Mouse (Mus musculus): ENCODE results near the gene Clec2l. TPM values are rescaled to one million over a fixed set of nuclear protein-coding genes. Genes with fewer than 3 reads are reported as not detected.

The Clec2l gene
- polyA plus RNA-seq, 1 experiment: 0.18 TPM

DNA sequence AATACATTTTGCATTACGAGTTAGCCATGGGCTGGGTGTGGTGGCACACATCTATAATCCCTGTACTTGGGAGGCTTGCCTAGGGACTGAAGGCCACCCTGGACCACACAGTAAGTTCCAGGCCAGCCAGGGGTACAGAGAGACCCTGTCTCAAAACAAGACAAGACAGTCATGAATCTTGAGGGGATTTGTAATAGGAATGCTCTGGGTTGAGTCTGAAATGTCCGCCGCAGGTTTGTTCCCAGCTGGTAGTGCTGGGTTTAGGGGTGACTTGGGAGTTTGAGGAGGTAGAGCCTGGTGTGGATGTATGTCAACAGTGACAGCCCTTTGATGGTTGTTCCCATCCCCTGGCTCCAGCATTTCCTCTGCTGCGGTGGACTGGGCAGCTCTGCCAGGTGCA lies 35.8 kb upstream of the Clec2l start:
- Histone ChIP-seq H3K79me3 (ENCODE audit: low read depth) (no peaks in the 10 kb centered on the region), H3K27me3 (ENCODE audit: control insufficient read depth, insufficient read depth, insufficient read length) (no peaks in the 10 kb centered on the region), H3K4me3 (ENCODE audit: insufficient read depth, poor library complexity, severe bottlenecking) (no peak overlapping the region), H3K36me3 (ENCODE audit: control insufficient read depth, insufficient read depth) (peaks cover 18% of the 10 kb centered on the region), H3ac (ENCODE audit: control insufficient read depth, insufficient read length, low read depth) (no peak overlapping the region), H3K79me2 (ENCODE audit: control insufficient read depth, insufficient read depth) (no peaks in the 10 kb centered on the region)
- TF ChIP-seq CTCF (IDR thresholded peaks at IDR 0.05; ENCODE audit: control insufficient read depth, insufficient read depth, insufficient read length): no peak
- TF ChIP-seq CEBPB (IDR thresholded peaks at IDR 0.05; ENCODE audit: low read depth): no peak
- TF ChIP-seq FOSL1 (IDR thresholded peaks at IDR 0.05; ENCODE audit: insufficient read depth, low read length, poor library complexity, severe bottlenecking): no peak
- TF ChIP-seq MYOD1 (IDR thresholded peaks at IDR 0.05; ENCODE audit: control insufficient read depth, insufficient read length, low read depth): no peak
- TF ChIP-seq MYOG (IDR thresholded peaks at IDR 0.05; ENCODE audit: control insufficient read depth, extremely low read depth, insufficient read length): no peak
- no peak for TF ChIP-seq MAX (IDR thresholded peaks at IDR 0.05)
- no peak for TF ChIP-seq USF1 (IDR thresholded peaks at IDR 0.05; ENCODE audit: low read depth)

DNA sequence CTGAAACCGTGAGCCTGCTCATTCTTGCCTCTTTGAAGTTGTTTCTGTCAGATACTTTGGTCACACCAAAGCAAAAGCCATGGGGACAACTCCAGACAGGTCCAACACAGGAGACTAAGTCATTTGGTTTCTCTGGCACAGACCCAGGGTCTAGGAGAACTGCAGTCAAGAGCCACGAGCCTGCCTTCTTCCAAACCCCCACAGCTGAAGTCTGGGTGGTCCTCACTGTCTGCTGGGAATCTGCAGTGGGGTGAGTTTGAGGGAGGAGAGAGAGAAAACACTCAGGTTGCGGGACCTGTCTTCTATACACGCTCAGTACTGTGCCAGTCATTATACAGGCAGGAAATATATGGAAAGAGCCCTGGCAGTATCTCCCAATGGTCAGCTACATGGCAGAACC lies 35.4 kb upstream of the Clec2l start:
- no peak for TF ChIP-seq FOSL1 (IDR thresholded peaks at IDR 0.05; ENCODE audit: insufficient read depth, low read length, poor library complexity, severe bottlenecking)
- TF ChIP-seq MYOD1 (IDR thresholded peaks at IDR 0.05; ENCODE audit: control insufficient read depth, insufficient read length, low read depth): no peak
- no peak for TF ChIP-seq CEBPB (IDR thresholded peaks at IDR 0.05; ENCODE audit: low read depth)
- no peak for TF ChIP-seq CTCF (IDR thresholded peaks at IDR 0.05; ENCODE audit: control insufficient read depth, insufficient read depth, insufficient read length)
- no peak for TF ChIP-seq USF1 (IDR thresholded peaks at IDR 0.05; ENCODE audit: low read depth)
- TF ChIP-seq MAX (IDR thresholded peaks at IDR 0.05): no peak
- TF ChIP-seq MYOG (IDR thresholded peaks at IDR 0.05; ENCODE audit: control insufficient read depth, extremely low read depth, insufficient read length): no peak
- H3K4me3 ChIP-seq (ENCODE audit: insufficient read depth, poor library complexity, severe bottlenecking): no peak overlapping the region
- no peak overlapping the region for H3ac ChIP-seq (ENCODE audit: control insufficient read depth, insufficient read length, low read depth)
- no peaks in the 10 kb centered on the region for H3K27me3 ChIP-seq (ENCODE audit: control insufficient read depth, insufficient read depth, insufficient read length)
- peaks cover 18% of the 10 kb centered on the region for H3K36me3 ChIP-seq (ENCODE audit: control insufficient read depth, insufficient read depth)
- no peaks in the 10 kb centered on the region for H3K79me3 ChIP-seq (ENCODE audit: low read depth)
- H3K79me2 ChIP-seq (ENCODE audit: control insufficient read depth, insufficient read depth): no peaks in the 10 kb centered on the region

DNA sequence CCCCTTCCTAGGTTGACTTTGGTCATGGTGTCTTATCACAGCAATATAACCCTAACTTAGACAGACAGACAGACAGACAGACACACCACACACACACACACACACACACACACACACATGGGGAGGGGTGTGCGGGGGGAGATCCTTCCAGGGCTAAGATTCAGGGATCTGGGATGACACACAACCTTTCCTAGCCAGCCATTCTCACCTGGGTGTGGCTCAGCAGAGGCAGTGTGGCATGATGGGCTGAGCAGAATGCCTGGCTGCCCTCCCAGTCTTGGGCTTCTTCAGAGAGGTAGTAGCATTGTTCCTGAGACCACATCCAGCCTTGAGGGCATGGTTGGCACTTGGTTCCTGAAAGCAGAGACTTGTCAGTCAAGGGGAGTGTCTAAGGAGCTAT lies 33.3 kb upstream of the Clec2l start:
- H3K36me3 ChIP-seq (ENCODE audit: control insufficient read depth, insufficient read depth): peaks cover 8% of the 10 kb centered on the region
- TF ChIP-seq FOSL1 (IDR thresholded peaks at IDR 0.05; ENCODE audit: insufficient read depth, low read length, poor library complexity, severe bottlenecking) (no peak), CEBPB (IDR thresholded peaks at IDR 0.05; ENCODE audit: low read depth) (no peak), USF1 (IDR thresholded peaks at IDR 0.05; ENCODE audit: low read depth) (no peak), MAX (IDR thresholded peaks at IDR 0.05) (no peak), CTCF (IDR thresholded peaks at IDR 0.05; ENCODE audit: control insufficient read depth, insufficient read depth, insufficient read length) (no peak), MYOG (IDR thresholded peaks at IDR 0.05; ENCODE audit: control insufficient read depth, extremely low read depth, insufficient read length) (no peak), MYOD1 (IDR thresholded peaks at IDR 0.05; ENCODE audit: control insufficient read depth, insufficient read length, low read depth) (no peak)
- no peak overlapping the region for H3K4me3 ChIP-seq (ENCODE audit: insufficient read depth, poor library complexity, severe bottlenecking)
- H3ac ChIP-seq (ENCODE audit: control insufficient read depth, insufficient read length, low read depth): no peak overlapping the region
- no peaks in the 10 kb centered on the region for H3K79me3 ChIP-seq (ENCODE audit: low read depth)
- H3K27me3 ChIP-seq (ENCODE audit: control insufficient read depth, insufficient read depth, insufficient read length): no peaks in the 10 kb centered on the region
- H3K79me2 ChIP-seq (ENCODE audit: control insufficient read depth, insufficient read depth): no peaks in the 10 kb centered on the region

DNA sequence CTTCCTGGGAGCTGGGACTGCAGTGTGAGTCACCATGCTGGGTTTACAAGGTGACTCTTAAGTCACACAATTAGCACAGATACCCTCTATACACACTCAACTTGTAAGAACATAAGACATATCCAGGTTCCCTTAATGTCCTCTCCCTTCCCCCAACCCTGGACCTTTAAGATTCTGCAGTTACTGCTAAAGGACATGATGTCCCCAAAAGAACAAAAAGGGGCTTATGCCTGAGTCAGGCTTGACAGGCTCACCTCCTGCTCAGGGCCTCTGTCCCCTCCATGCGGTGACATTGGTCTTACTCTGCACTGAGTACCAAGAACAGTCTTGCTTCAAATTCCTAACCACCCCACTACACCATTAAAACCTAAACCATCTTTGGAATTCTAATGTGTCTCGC lies 30.0 kb upstream of the Clec2l start:
- H3K36me3 ChIP-seq (ENCODE audit: control insufficient read depth, insufficient read depth): peaks cover 4% of the 10 kb centered on the region

DNA sequence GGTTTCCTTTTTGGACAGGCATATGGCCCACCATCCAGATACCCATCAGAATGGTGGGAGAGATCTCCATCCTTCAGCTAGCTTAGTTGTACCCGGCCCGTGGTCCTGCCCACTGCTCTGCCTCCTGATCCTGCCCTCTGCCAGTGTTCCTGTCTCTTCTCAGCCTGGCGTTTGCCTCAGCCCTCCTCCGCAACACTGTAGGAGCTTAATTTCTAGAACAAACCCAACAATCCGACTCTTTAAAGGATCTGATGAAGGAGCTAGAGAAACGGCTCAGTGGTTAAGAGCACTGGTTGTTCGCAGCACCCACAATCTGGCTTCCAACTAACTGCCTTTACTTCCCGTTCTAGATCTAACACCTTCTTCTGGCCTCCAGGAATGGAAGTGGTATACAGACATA lies 28.4 kb upstream of the Clec2l start:
- Histone ChIP-seq H3K79me3 (ENCODE audit: low read depth) (no peaks in the 10 kb centered on the region), H3K36me3 (ENCODE audit: control insufficient read depth, insufficient read depth) (no peaks in the 10 kb centered on the region), H3K27me3 (ENCODE audit: control insufficient read depth, insufficient read depth, insufficient read length) (no peaks in the 10 kb centered on the region), H3K79me2 (ENCODE audit: control insufficient read depth, insufficient read depth) (no peaks in the 10 kb centered on the region), H3K4me3 (ENCODE audit: insufficient read depth, poor library complexity, severe bottlenecking) (no peak overlapping the region), H3ac (ENCODE audit: control insufficient read depth, insufficient read length, low read depth) (no peak overlapping the region)
- TF ChIP-seq MAX (IDR thresholded peaks at IDR 0.05) (no peak), MYOD1 (IDR thresholded peaks at IDR 0.05; ENCODE audit: control insufficient read depth, insufficient read length, low read depth) (no peak), MYOG (IDR thresholded peaks at IDR 0.05; ENCODE audit: control insufficient read depth, extremely low read depth, insufficient read length) (no peak), CTCF (IDR thresholded peaks at IDR 0.05; ENCODE audit: control insufficient read depth, insufficient read depth, insufficient read length) (no peak), FOSL1 (IDR thresholded peaks at IDR 0.05; ENCODE audit: insufficient read depth, low read length, poor library complexity, severe bottlenecking) (no peak), USF1 (IDR thresholded peaks at IDR 0.05; ENCODE audit: low read depth) (no peak), CEBPB (IDR thresholded peaks at IDR 0.05; ENCODE audit: low read depth) (no peak)

More for the DNA sequence above, 30.0 kb upstream of the Clec2l start:
- TF ChIP-seq MYOG (IDR thresholded peaks at IDR 0.05; ENCODE audit: control insufficient read depth, extremely low read depth, insufficient read length): no peak
- no peak for TF ChIP-seq USF1 (IDR thresholded peaks at IDR 0.05; ENCODE audit: low read depth)
- no peak for TF ChIP-seq MAX (IDR thresholded peaks at IDR 0.05)
- Histone ChIP-seq H3K79me3 (ENCODE audit: low read depth) (no peaks in the 10 kb centered on the region), H3K27me3 (ENCODE audit: control insufficient read depth, insufficient read depth, insufficient read length) (no peaks in the 10 kb centered on the region), H3K4me3 (ENCODE audit: insufficient read depth, poor library complexity, severe bottlenecking) (no peak overlapping the region), H3ac (ENCODE audit: control insufficient read depth, insufficient read length, low read depth) (no peak overlapping the region), H3K79me2 (ENCODE audit: control insufficient read depth, insufficient read depth) (no peaks in the 10 kb centered on the region)
